In genomic region chr7:100006411-100006810, GRCm38 (mm10) we compare ENCODE assay signal across 9 mouse cellular contexts. TPM values are rescaled to one million over a fixed set of nuclear protein-coding genes. Genes with fewer than 3 reads are reported as not detected.
DNase-seq lines count a peak whose midpoint lies in the region; ATAC-seq and TF ChIP-seq lines count a peak whose summit lies in the region.
"Had no signal": no experiment of that assay in that cellular context is flagged by ENCODE, and none has a peak within 500 bp of the region (broad histone marks: within the 10 kb centered on the region; RNA-seq: fewer than 3 reads in every experiment).

No protein-coding gene starts in this region.

- H3K4me2 ChIP-seq in liver, embryonic 11.5 days, result peak overlapping the region; percentile 62
- peak overlapping the region; percentile 93 for H3K4me2 ChIP-seq in forebrain, embryonic 13.5 days
- H3K4me2 ChIP-seq in intestine, postnatal 0 days (replicated peaks; ENCODE audit: low read depth), result peak overlapping the region; percentile 75; the same call in 1 of the 2 replicates
- H3K4me2 ChIP-seq in stomach, embryonic 14.5 days (replicated peaks; ENCODE audit: low read depth, low read length), result peak overlapping the region; percentile 87

- ATAC-seq in liver, embryonic 11.5 days (replicated peaks; ENCODE audit: low FRiP score), result no peak
- no peak for ATAC-seq in forebrain, embryonic 13.5 days
- no peak for ATAC-seq in intestine, postnatal 0 days
- no peak for ATAC-seq in stomach, embryonic 14.5 days (ENCODE audit: insufficient number of reproducible peaks, insufficient read depth, low FRiP score, low read depth)

- no peak for TF ChIP-seq CTCF in intestine, postnatal 0 days (IDR thresholded peaks at IDR 0.05; ENCODE audit: low read depth)

- H3K9me3 ChIP-seq in liver, embryonic 11.5 days (ENCODE audit: control insufficient read depth, low read length), result no peaks in the 10 kb centered on the region
- no peaks in the 10 kb centered on the region for H3K9me3 ChIP-seq in forebrain, embryonic 13.5 days (replicated peaks)
- no peaks in the 10 kb centered on the region for H3K9me3 ChIP-seq in intestine, postnatal 0 days (ENCODE audit: control insufficient read depth)
- H3K9me3 ChIP-seq in stomach, embryonic 14.5 days (ENCODE audit: control insufficient read depth, low read depth, low read length), result no peaks in the 10 kb centered on the region

- H3K4me3 ChIP-seq in liver, embryonic 11.5 days (ENCODE audit: low read depth, low read length), result no peak overlapping the region
- peak overlapping the region; percentile 52 for H3K4me3 ChIP-seq in forebrain, embryonic 13.5 days
- H3K4me3 ChIP-seq in intestine, postnatal 0 days (ENCODE audit: low read depth, low read length), result 0 out of 2 replicates have a peak overlapping the region, but pooled peaks have one; percentile 41
- H3K4me3 ChIP-seq in stomach, embryonic 14.5 days (ENCODE audit: low read depth, low read length), result peak overlapping the region; percentile 40; the same call in 1 of the 2 replicates

- WGBS in liver, embryonic 11.5 days, result 5% methylated on average over 11 of the region's 11 CpGs
- WGBS in forebrain, embryonic 13.5 days, result 4% methylated on average over 11 of the region's 11 CpGs
- 6% methylated on average over 11 of the region's 11 CpGs for WGBS in intestine, postnatal 0 days
- 5% methylated on average over 11 of the region's 11 CpGs for WGBS in stomach, embryonic 14.5 days

- H3K4me1 ChIP-seq in liver, embryonic 11.5 days (replicated peaks; ENCODE audit: control insufficient read depth, insufficient read depth, low read length), result no peaks in the 10 kb centered on the region
- peaks cover 13% of the 10 kb centered on the region; the same call in 1 of the 2 replicates for H3K4me1 ChIP-seq in forebrain, embryonic 13.5 days
- H3K4me1 ChIP-seq in intestine, postnatal 0 days (replicated peaks; ENCODE audit: control insufficient read depth, insufficient read depth, low read length), result 0 out of 2 replicates have a peak, but pooled peaks cover 6% of the 10 kb centered on the region
- H3K4me1 ChIP-seq in stomach, embryonic 14.5 days (ENCODE audit: control insufficient read depth, insufficient read depth, low read length), result peaks cover 7% of the 10 kb centered on the region; the same call in 1 of the 2 replicates

- H3K9ac ChIP-seq in liver, embryonic 11.5 days (ENCODE audit: low read depth, low read length), result no peak overlapping the region
- no peak overlapping the region for H3K9ac ChIP-seq in forebrain, embryonic 13.5 days
- no peak overlapping the region for H3K9ac ChIP-seq in intestine, postnatal 0 days (ENCODE audit: low read depth, low read length)
- no peak overlapping the region for H3K9ac ChIP-seq in stomach, embryonic 14.5 days (replicated peaks; ENCODE audit: low read depth, low read length)
- H3K9ac ChIP-seq: liver, embryonic 14.5 days had no signal

- H3K27ac ChIP-seq in liver, embryonic 11.5 days (ENCODE audit: low read depth, low read length), result no peak overlapping the region
- no peak overlapping the region for H3K27ac ChIP-seq in forebrain, embryonic 13.5 days
- H3K27ac ChIP-seq in intestine, postnatal 0 days (ENCODE audit: low read depth, low read length), result no peak overlapping the region
- no peak overlapping the region for H3K27ac ChIP-seq in stomach, embryonic 14.5 days (ENCODE audit: low read length)
- H3K27ac ChIP-seq: liver, embryonic 14.5 days had no signal

- no peak for DNase-seq in liver, embryonic 11.5 days (ENCODE audit: low spot score)
- DNase-seq in liver, result no peak
- no peak for DNase-seq in layer of hippocampus, postnatal 14 days (ENCODE audit: low spot score in 2 of 2)
- no peak for DNase-seq in left cerebral cortex, adult 18-20 months (ENCODE audit: low spot score in 2 of 2)

- H3K27me3 ChIP-seq in liver, embryonic 11.5 days (replicated peaks; ENCODE audit: control insufficient read depth, insufficient read depth, low read length), result peaks cover 58% of the 10 kb centered on the region
- H3K27me3 ChIP-seq in forebrain, embryonic 13.5 days, result peaks cover 75% of the 10 kb centered on the region
- peaks cover 52% of the 10 kb centered on the region for H3K27me3 ChIP-seq in intestine, postnatal 0 days (replicated peaks; ENCODE audit: control insufficient read depth, insufficient read depth, low read length)
- H3K27me3 ChIP-seq in stomach, embryonic 14.5 days (ENCODE audit: control insufficient read depth, insufficient read depth, low read length), result peaks cover 39% of the 10 kb centered on the region

- H3K36me3 ChIP-seq in liver, embryonic 11.5 days (ENCODE audit: control insufficient read depth, insufficient read depth, low read length), result no peaks in the 10 kb centered on the region
- H3K36me3 ChIP-seq in forebrain, embryonic 13.5 days (ENCODE audit: poor library complexity, severe bottlenecking), result no peaks in the 10 kb centered on the region
- H3K36me3 ChIP-seq in intestine, postnatal 0 days (ENCODE audit: control insufficient read depth, insufficient read depth), result no peaks in the 10 kb centered on the region
- no peaks in the 10 kb centered on the region for H3K36me3 ChIP-seq in stomach, embryonic 14.5 days (ENCODE audit: control insufficient read depth, insufficient read depth, low read length)

RNA-seq across cellular contexts. Expression of gene Chrdl2, which starts 0.4 kb away (rescaled TPM):
- polyA plus RNA-seq in liver, embryonic 11.5 days (2014; fragmentation: Nextera tagmentation; extraction: Ambion mirVana), result 0.19 and 0.39 TPM in 2 replicates
- polyA plus RNA-seq in forebrain, embryonic 13.5 days (2015; fragmentation: Nextera tagmentation; extraction: Ambion mirVana), result not detected in 2 replicates
- 1.0 and 1.2 TPM in 2 replicates for polyA plus RNA-seq in intestine, postnatal 0 days (2015; fragmentation: Nextera tagmentation; extraction: Ambion mirVana)
- 1.0 and 1.4 TPM in 2 replicates for polyA plus RNA-seq in stomach, embryonic 14.5 days (2014; fragmentation: Nextera tagmentation; extraction: Ambion mirVana)
- total RNA-seq in layer of hippocampus, postnatal 14 days (2021), result under 1 TPM in 1 of 2 experiments, not detected in 1; 0.29 TPM
- under 1 TPM in 1 of 2 experiments, not detected in 1; 0.37 TPM for total RNA-seq in left cerebral cortex, adult 18-20 months (2021)
- total RNA-seq: heart, postnatal 4 days had no signal

RNA-seq across cellular contexts. Expression of gene Rnf169, which starts 26.2 kb away (rescaled TPM):
- polyA plus RNA-seq in liver, embryonic 11.5 days (2014; fragmentation: Nextera tagmentation; extraction: Ambion mirVana), result 3.7 and 4.3 TPM in 2 replicates
- 3.8 and 5.5 TPM in 2 replicates for polyA plus RNA-seq in forebrain, embryonic 13.5 days (2015; fragmentation: Nextera tagmentation; extraction: Ambion mirVana)
- polyA plus RNA-seq in intestine, postnatal 0 days (2015; fragmentation: Nextera tagmentation; extraction: Ambion mirVana), result 1.9 and 2.1 TPM in 2 replicates
- 8.9 and 9.9 TPM in 2 replicates for polyA plus RNA-seq in stomach, embryonic 14.5 days (2014; fragmentation: Nextera tagmentation; extraction: Ambion mirVana)
- 10 to 100 TPM; 20.9 to 22.6 TPM for total RNA-seq in layer of hippocampus, postnatal 14 days (2021)
- 10 to 100 TPM; 45.6 to 47.4 TPM for total RNA-seq in left cerebral cortex, adult 18-20 months (2021)
